Mouse (Mus musculus): ENCODE results near the gene Arhgap22. TPM values are rescaled to one million over a fixed set of nuclear protein-coding genes. Genes with fewer than 3 reads are reported as not detected.

Gene Arhgap22
- total and polyA plus RNA-seq, 3 experiments: 0.11 TPM; not detected in 2

GRCm38 (mm10) chr14:33329297-33329805 lies 115.5 kb downstream of the Arhgap22 start:
- no peak for DNase-seq (ENCODE audit: low read depth, low spot score)
- no peaks in the 10 kb centered on the region for H3K9me3 ChIP-seq (replicated peaks; ENCODE audit: insufficient read depth, low read length)

GRCm38 (mm10) chr14:33330986-33331385 lies 117.2 kb downstream of the Arhgap22 start:
- TF ChIP-seq MYB (IDR thresholded peaks at IDR 0.05; ENCODE audit: low read depth, low read length): no peak
- TF ChIP-seq ZNF384 (IDR thresholded peaks at IDR 0.05; ENCODE audit: low read depth, low read length): no peak
- no peak for TF ChIP-seq TBP (IDR thresholded peaks at IDR 0.05; ENCODE audit: low read depth, low read length)
- 0 out of 2 replicates have a peak, but pooled peaks have one; percentile 11 for TF ChIP-seq GATA1 (IDR thresholded peaks at IDR 0.05; ENCODE audit: low read depth, low read length)
- TF ChIP-seq CTCF (IDR thresholded peaks at IDR 0.05 in 2 of 3, conservative IDR thresholded peaks at IDR 0.05 in 1 of 3; ENCODE audit: control insufficient read depth in 1 of 3, insufficient read depth in 1 of 3, low read depth in 2 of 3, low read length in 3 of 3, poor library complexity in 1 of 3, severe bottlenecking in 1 of 3): peak in 2 of 3 experiments; percentile 51 to 60; a peak in 4 of 6 replicates
- no peak for TF ChIP-seq MAX (IDR thresholded peaks at IDR 0.05; ENCODE audit: low read length)
- no peak for TF ChIP-seq HCFC1 (IDR thresholded peaks at IDR 0.05; ENCODE audit: low read depth, low read length)
- no peak for TF ChIP-seq POLR2AphosphoS5 (IDR thresholded peaks at IDR 0.05; ENCODE audit: borderline replicate concordance, low read depth, low read length)
- no peak for TF ChIP-seq MXI1 (IDR thresholded peaks at IDR 0.05; ENCODE audit: low read depth, low read length)
- TF ChIP-seq MAFK (IDR thresholded peaks at IDR 0.05; ENCODE audit: borderline replicate concordance, low read depth, low read length): no peak
- TF ChIP-seq NELFE (IDR thresholded peaks at IDR 0.05; ENCODE audit: low read depth, low read length): no peak
- TF ChIP-seq CHD1 (IDR thresholded peaks at IDR 0.05; ENCODE audit: low read depth, low read length): no peak
- TF ChIP-seq MEF2A (IDR thresholded peaks at IDR 0.05; ENCODE audit: extremely low read depth, insufficient replicate concordance, low read depth, low read length, poor library complexity, severe bottlenecking): no peak
- no peak for TF ChIP-seq CHD2 (IDR thresholded peaks at IDR 0.05; ENCODE audit: low read length)
- no peak for TF ChIP-seq POLR2A (IDR thresholded peaks at IDR 0.05; ENCODE audit: control insufficient read depth in 1 of 2, insufficient read depth in 1 of 2, low read depth in 1 of 2, low read length in 2 of 2, poor library complexity in 1 of 2)
- no peak for TF ChIP-seq SIN3A (IDR thresholded peaks at IDR 0.05; ENCODE audit: low read length)
- TF ChIP-seq RAD21 (IDR thresholded peaks at IDR 0.05; ENCODE audit: low read depth, low read length): peak; percentile 6; the same call in 1 of the 2 replicates
- TF ChIP-seq UBTF (IDR thresholded peaks at IDR 0.05; ENCODE audit: borderline replicate concordance, insufficient read depth, low read depth, low read length): no peak
- no peak for TF ChIP-seq EP300 (IDR thresholded peaks at IDR 0.05; ENCODE audit: low read depth in 1 of 2, low read length in 2 of 2)
- H3K9me3 ChIP-seq (replicated peaks; ENCODE audit: insufficient read depth, low read length): no peaks in the 10 kb centered on the region
- peaks cover 0 to 3% of the 10 kb centered on the region in 2 experiments; a peak in 1 of 4 replicates for H3K4me1 ChIP-seq (ENCODE audit: control insufficient read depth in 1 of 2, insufficient read depth in 2 of 2, low read length in 2 of 2)
- H3K9ac ChIP-seq (ENCODE audit: control insufficient read depth, low read depth, low read length, poor library complexity, severe bottlenecking): no peak overlapping the region
- no peak overlapping the region for H3K27ac ChIP-seq (ENCODE audit: control insufficient read depth, low read depth, low read length)
- H3K27me3 ChIP-seq (ENCODE audit: control insufficient read depth in 1 of 2, insufficient read depth in 2 of 2, low read length in 2 of 2): no peaks in the 10 kb centered on the region
- H3K4me3 ChIP-seq (ENCODE audit: control insufficient read depth in 1 of 2, insufficient read depth in 1 of 2, low read depth in 2 of 2, low read length in 2 of 2): no peak overlapping the region
- DNase-seq (ENCODE audit: low read depth, low spot score): peak; percentile 57
- H3K36me3 ChIP-seq (ENCODE audit: control insufficient read depth in 1 of 2, insufficient read depth in 2 of 2, low read length in 2 of 2): no peaks in the 10 kb centered on the region
- H3K79me2 ChIP-seq (ENCODE audit: control insufficient read depth, insufficient read depth, low read length, poor library complexity): no peaks in the 10 kb centered on the region

More at GRCm38 (mm10) chr14:33329297-33329805, 115.5 kb downstream of the Arhgap22 start:
- no peaks in the 10 kb centered on the region for H3K36me3 ChIP-seq (ENCODE audit: control insufficient read depth in 1 of 2, insufficient read depth in 2 of 2, low read length in 2 of 2)
- no peak overlapping the region for H3K9ac ChIP-seq (ENCODE audit: control insufficient read depth, low read depth, low read length, poor library complexity, severe bottlenecking)
- no peaks in the 10 kb centered on the region for H3K79me2 ChIP-seq (ENCODE audit: control insufficient read depth, insufficient read depth, low read length, poor library complexity)
- peaks cover 0 to 4% of the 10 kb centered on the region in 2 experiments; a peak in 1 of 4 replicates for H3K4me1 ChIP-seq (ENCODE audit: control insufficient read depth in 1 of 2, insufficient read depth in 2 of 2, low read length in 2 of 2)
- no peak for TF ChIP-seq MYB (IDR thresholded peaks at IDR 0.05; ENCODE audit: low read depth, low read length)
- no peak for TF ChIP-seq TBP (IDR thresholded peaks at IDR 0.05; ENCODE audit: low read depth, low read length)
- no peak overlapping the region for H3K27ac ChIP-seq (ENCODE audit: control insufficient read depth, low read depth, low read length)
- H3K27me3 ChIP-seq (ENCODE audit: control insufficient read depth in 1 of 2, insufficient read depth in 2 of 2, low read length in 2 of 2): no peaks in the 10 kb centered on the region
- H3K4me3 ChIP-seq (ENCODE audit: control insufficient read depth in 1 of 2, insufficient read depth in 1 of 2, low read depth in 2 of 2, low read length in 2 of 2): no peak overlapping the region

Data from MEL (cell line).